Mouse (Mus musculus): ENCODE data around the gene Anxa6.
A peak's percentile ranks its signal among the peaks of the same experiment; 100 is the strongest.

Anxa6 gene

GRCm38 (mm10) chr11:55033040-55033660, at the start of gene Anxa6:
Gene Anxa6 (minus strand): TSS chr11:55033445.
- peak; percentile 77 for DNase-seq (ENCODE audit: low spot score)

- no peak for DNase-seq (ENCODE audit: low spot score)
Measured at GRCm38 (mm10) chr11:55081206-55081605, 48.0 kb upstream of the Anxa6 start.

DNA sequence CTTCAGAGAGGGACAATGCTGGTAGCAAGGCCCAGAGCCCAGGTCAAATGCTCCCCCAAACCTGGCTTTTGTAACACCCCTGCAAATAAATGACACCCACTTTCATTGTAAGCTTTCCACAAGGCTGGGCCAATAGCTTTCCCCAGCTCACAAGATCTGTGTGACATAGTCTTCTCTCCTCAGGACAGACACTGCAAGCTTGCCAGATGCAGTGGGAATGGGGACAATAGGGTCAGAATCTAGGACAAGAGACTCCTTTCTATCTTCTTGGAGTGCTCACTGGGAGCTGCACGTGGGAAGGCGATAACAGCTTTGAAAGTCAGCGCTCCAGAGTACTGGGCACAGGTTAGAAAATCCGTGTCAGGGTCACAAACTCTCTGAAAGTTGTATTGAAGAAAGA, 45.9 kb upstream of the Anxa6 start:
- DNase-seq (ENCODE audit: low spot score): no peak

DNA sequence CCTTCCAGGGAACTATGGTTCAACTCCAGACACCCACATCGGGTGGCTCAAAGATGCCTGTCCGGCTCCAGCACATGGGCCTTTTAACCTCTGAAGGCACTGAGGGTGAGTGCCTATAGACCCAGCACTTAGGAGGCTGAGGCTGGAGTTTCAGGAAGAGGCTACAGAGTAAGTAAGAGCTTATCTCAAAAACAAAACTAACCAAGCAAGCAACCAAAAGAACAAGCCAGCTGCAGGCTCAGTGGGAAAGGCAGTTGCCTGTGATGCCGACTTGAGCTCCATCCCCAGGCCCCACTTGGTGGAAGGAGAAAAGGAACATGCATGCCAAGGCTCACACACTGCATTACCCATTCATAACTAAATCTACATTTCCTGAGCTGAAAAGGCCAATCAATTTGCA, 45.3 kb upstream of the Anxa6 start:
- no peak for DNase-seq (ENCODE audit: low spot score)

DNA sequence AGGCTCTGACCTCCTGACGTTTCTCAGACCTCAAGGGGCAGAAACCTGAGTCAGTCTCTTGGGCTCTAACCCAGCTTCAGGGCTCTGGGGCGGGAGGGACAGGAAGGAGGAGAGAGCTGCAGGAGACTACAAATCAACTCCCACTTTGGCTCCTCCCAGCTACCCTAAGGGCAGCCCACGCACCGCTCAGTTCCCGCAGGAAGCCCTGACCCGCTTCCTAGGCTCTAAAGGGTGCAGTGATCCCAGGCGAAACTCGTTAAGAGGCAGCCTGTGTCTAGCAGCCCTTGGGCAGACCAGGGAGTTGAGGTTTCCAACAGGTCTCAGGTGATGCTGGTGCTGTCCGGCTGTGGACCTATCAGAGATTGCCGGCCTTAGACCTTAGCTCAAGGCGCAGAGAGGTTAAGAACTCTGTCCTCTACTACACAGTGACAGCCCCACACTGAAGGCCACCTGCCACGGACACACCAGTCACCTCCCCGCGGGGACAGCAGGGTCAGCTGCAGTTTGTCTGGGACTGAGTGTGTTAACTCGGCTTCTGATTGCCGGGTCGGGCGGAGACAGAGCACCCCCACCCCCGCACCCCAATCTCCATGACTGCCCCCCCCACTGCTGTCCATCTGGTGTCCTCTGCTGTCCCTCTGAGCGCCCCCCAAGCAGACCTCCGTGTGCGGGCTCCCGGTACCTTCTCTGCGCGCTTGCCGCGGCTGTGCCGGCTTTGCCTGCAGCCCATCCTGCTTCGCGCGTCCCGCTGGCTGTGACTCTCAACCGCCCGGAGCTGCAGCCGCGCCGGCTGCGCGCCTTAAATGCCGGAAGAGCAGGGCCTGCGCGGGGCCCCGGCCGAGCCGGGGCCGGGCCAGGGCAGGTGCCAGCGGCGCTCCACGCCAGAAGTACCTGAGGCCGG, 44.3 kb upstream of the Anxa6 start, which contains the start of gene Ccdc69:
Ccdc69 (minus strand) TSS at position 801 of the 901 bp plus-strand sequence.
- DNase-seq (ENCODE audit: low spot score): peak; percentile 59

DNA sequence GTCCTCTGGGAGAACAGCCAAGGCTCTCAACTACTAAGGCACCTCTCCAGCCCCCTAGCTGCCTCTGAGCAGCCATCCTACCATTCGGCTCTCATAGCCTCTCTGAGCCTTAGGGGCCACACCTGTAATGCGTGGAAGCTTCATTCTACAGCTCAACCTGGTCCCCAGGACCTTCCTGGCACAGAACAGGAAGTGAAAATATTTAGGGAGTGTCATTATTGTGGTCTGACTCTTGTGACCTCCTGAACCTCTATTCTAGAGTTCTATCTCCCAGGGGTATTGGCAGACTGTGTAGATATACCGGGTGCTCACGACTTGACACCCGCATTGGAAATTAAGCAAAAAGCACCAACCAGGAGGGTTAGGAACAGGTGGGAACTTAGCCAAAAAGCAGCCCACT, 43.0 kb upstream of the Anxa6 start:
- DNase-seq (ENCODE audit: low spot score): no peak

GRCm38 (mm10) chr11:55075602-55076001, 42.4 kb upstream of the Anxa6 start:
- DNase-seq (ENCODE audit: low spot score): no peak

GRCm38 (mm10) chr11:55073191-55073590, 39.9 kb upstream of the Anxa6 start:
- DNase-seq (ENCODE audit: low spot score): no peak

- DNase-seq (ENCODE audit: low spot score): no peak
Measured at GRCm38 (mm10) chr11:55072467-55072866, 39.2 kb upstream of the Anxa6 start.

DNA sequence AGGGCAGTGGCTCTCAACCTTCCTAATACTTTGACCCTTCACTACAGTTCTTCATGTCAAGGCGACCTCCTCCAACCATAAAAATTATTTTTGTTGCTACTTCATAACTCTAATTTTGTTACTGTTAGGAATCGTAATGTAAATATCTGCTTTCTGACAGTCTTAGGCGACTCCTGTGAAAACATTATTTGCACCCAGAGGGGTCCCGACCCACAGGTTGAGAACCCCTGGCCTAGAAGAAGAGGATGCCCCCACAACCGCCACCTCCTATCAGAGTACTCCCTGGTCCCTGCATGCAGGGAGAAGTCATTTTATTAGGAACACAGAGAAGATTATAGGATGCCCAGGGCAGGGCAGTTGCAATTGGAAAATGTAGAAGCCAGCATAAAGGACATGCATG, 38.1 kb upstream of the Anxa6 start:
- DNase-seq (ENCODE audit: low spot score): no peak

DNA sequence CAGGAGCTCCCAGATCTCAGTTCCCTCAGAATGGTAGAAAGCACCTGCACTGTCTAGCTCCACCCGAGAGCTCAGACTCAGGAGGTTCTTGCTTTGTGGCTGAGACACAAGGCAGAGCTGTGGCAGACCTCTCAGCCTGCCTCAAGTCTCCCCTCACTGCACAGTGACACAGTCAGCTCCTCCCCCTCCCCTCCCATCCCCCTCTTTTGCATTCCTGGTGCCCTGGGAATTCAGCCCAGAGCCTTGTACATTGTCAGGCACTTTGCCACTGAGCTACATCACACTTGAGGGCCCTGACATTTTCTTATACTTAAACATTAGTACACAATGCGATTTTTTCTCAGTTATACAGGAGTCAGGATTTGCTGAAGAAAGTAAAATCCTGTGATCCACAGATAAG, 35.8 kb upstream of the Anxa6 start:
- no peak for DNase-seq (ENCODE audit: low spot score)

GRCm38 (mm10) chr11:55066921-55067320, 33.7 kb upstream of the Anxa6 start:
- DNase-seq (ENCODE audit: low spot score): no peak

DNA sequence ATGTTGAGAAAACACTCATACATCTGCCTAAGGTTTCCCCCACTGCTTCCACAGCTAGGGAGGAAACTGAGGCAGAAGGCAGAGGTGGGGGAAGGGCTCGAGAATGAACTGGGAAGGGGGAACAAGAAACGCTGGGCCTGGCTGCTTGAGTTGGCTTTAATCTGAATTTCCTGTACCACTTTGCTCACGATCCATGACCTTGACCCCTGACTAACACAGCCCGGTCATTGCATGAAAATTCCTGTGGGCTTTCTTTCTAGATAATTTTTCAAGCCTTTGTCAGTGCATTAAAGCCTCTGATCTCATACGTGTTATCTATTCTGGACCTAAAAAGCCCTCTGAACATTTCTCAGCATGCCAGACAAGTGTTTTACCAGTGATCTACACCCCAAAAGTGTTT, 29.6 kb upstream of the Anxa6 start:
- DNase-seq (ENCODE audit: low spot score): no peak

DNA sequence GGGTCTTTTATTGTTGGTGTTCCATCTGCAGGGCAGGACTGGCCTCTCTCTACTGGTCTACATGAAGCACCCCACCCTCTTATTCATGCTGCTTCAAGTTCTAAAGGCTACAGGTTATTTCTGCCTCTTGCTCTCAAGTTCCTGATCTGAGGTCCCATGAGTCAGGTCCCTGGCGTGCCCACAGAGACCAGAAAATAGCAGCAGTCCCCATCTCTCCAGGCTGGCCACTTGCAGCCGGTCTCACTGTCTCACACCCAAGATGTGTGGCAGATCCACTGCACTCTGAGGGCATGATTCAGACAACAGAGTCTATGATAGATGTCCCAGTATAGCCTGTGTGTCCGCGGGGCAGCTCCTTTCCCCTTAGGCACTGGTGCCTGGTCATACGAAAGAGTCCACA, 27.6 kb upstream of the Anxa6 start:
- DNase-seq (ENCODE audit: low spot score): no peak

- no peak for DNase-seq (ENCODE audit: low spot score)
Measured at GRCm38 (mm10) chr11:55057511-55057910, 24.3 kb upstream of the Anxa6 start.

- no peak for DNase-seq (ENCODE audit: low spot score)
Measured at GRCm38 (mm10) chr11:55050837-55051510, 17.7 kb upstream of the Anxa6 start.

DNA sequence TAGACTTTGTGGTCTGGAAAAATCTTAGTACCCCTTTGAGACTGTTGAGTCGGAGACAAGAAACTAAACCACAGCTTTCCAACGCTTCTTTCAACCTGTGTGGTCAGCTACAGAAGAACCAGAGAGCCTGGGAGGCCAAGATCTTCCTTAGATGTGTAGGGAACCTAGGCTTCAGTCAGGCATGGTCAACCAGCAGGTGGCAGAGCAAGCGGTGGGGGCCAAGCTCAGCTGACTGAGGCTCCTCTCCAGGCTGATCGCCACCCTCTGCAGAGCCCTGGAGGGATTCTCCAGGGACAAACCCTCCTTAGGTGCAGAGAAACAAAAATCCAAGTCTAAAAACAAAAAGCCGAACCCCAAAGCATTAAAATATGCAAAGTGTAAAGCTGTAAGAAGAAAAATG, 13.4 kb upstream of the Anxa6 start:
- DNase-seq (ENCODE audit: low spot score): no peak

DNA sequence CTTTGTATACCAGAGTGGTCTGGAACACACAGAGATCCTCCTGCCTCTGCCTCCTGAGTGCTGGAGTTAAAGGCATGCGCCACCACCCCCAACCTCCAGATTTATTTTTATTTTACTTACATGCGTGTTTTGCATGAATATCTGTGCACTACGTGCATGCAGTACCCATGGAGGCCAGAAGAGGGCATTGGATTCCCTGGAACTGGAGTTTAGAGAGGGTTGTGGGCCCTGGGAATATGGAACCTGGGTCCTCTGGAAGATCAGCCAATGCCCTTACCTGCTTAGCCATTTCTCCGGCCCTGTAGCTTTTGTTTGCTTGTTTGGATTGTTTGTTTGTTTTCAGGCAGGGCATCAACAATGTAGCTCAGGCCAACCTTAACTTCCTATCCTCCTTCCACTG, 8.1 kb upstream of the Anxa6 start:
- DNase-seq (ENCODE audit: low spot score): no peak

GRCm38 (mm10) chr11:55039591-55039990, 6.3 kb upstream of the Anxa6 start:
- peak; percentile 49 for DNase-seq (ENCODE audit: low spot score)

DNA sequence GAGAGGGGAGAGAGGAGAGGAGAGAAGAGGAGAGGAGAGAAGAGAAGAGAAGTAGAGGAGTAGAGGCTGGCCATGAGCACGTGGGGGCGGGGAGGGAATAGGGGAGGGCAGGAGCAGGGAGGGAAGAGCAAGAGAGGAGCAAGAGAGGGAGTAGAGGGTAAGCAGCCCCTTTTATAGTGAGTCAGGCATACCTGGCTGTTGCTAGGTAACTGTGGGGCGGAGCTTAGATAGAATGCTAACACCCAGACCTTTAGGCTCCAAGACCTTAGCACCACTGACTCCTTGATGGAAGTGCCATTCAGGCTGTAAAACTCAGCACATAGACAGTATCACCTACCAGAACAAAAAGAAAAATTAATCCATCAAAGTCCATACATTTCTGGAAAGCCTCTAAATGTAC, 3.4 kb upstream of the Anxa6 start:
- DNase-seq (ENCODE audit: low spot score): no peak

- DNase-seq (ENCODE audit: low spot score): no peak
Measured at GRCm38 (mm10) chr11:55032286-55032685, 959 bp downstream of the Anxa6 start.

GRCm38 (mm10) chr11:55031991-55032280, 1.3 kb downstream of the Anxa6 start:
- DNase-seq (ENCODE audit: low spot score): no peak
